Mouse (Mus musculus): ENCODE measurements around the gene Hba-x. TPM values are rescaled to one million over a fixed set of nuclear protein-coding genes. Genes with fewer than 3 reads are reported as not detected.
"Not testable (repeated sequence)": the region's sequence is repeated elsewhere in the genome, so short reads cannot be mapped to it uniquely, and the experiment has no call there.

Hba-x gene
- total and polyA plus RNA-seq, 2 experiments, result not detected

DNA sequence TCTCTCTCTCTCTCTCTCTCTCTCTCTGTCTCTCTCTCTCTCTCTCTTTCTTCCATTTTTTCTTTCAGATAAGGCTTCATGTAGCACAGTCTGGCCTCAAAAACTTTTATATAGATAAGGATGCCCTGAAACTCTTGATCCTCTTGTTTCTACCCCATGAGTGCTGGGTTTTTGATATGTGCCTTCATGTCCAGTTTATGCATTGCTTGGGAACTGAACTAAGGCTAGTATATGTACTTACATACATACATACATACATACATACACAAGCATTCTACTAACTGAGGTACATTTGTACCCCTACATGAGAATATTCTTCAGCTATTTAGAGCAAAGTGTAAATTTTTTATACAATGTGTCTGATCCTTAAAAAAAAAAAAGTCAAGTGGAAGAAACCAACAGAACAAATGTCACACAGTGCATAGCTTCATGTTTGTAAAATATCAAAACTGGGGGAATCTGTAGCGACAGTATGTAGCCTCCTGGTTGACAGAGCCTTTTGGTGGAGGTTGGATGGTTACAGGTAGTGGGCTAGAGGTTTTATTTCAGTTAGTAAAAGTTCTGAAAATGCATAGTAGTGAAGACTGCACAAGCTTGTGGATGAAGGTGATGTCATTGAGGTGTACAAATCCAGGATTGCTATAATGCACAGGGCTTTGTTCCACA, 21.8 kb downstream of the Hba-x start:
- no peak overlapping the region for H3K9ac ChIP-seq (ENCODE audit: low read depth, low read length)
- no peak overlapping the region for H3K4me3 ChIP-seq (ENCODE audit: insufficient read depth, low read depth, low read length)
- no peaks in the 10 kb centered on the region for H3K36me3 ChIP-seq (ENCODE audit: control insufficient read depth, insufficient read depth, low read length)
- TF ChIP-seq CTCF (IDR thresholded peaks at IDR 0.05; ENCODE audit: low read depth, low read length), result no peak
- TF ChIP-seq POLR2A (IDR thresholded peaks at IDR 0.05; ENCODE audit: extremely low read depth, insufficient read depth, low read length), result no peak
- no peak overlapping the region for H3K27ac ChIP-seq (replicated peaks; ENCODE audit: insufficient read depth, low read depth, low read length)
- DNase-seq (ENCODE audit: extremely low read depth, low read depth, low spot score), result no peak
- peaks cover 8% of the 10 kb centered on the region; the same call in 1 of the 2 replicates for H3K27me3 ChIP-seq (ENCODE audit: control insufficient read depth, insufficient read depth, low read length)
- no peaks in the 10 kb centered on the region for H3K4me1 ChIP-seq (ENCODE audit: control insufficient read depth, insufficient read depth, low read length)
- 92% methylated on average over 1 of the region's 1 CpGs for WGBS
- H3K79me2 ChIP-seq (ENCODE audit: control insufficient read depth, insufficient read depth, low read length), result no peaks in the 10 kb centered on the region

- TF ChIP-seq CTCF (IDR thresholded peaks at IDR 0.05; ENCODE audit: low read depth, low read length), result no peak
- no peak for TF ChIP-seq POLR2A (IDR thresholded peaks at IDR 0.05; ENCODE audit: extremely low read depth, insufficient read depth, low read length)
- no peaks in the 10 kb centered on the region for H3K36me3 ChIP-seq (ENCODE audit: control insufficient read depth, insufficient read depth, low read length)
- H3K4me3 ChIP-seq (ENCODE audit: insufficient read depth, low read depth, low read length), result no peak overlapping the region
- H3K27me3 ChIP-seq (ENCODE audit: control insufficient read depth, insufficient read depth, low read length), result peaks cover 8% of the 10 kb centered on the region; the same call in 1 of the 2 replicates
- WGBS, result 91% methylated on average over 2 of the region's 2 CpGs
- no peaks in the 10 kb centered on the region for H3K79me2 ChIP-seq (ENCODE audit: control insufficient read depth, insufficient read depth, low read length)
- no peak overlapping the region for H3K9ac ChIP-seq (ENCODE audit: low read depth, low read length)
- no peak for DNase-seq (ENCODE audit: extremely low read depth, low read depth, low spot score)
- H3K4me1 ChIP-seq (ENCODE audit: control insufficient read depth, insufficient read depth, low read length), result no peaks in the 10 kb centered on the region
- no peak overlapping the region for H3K27ac ChIP-seq (replicated peaks; ENCODE audit: insufficient read depth, low read depth, low read length)
Observed at GRCm38 (mm10) chr11:32298532-32298918, 22.3 kb downstream of the Hba-x start.

- peak; percentile 62 for TF ChIP-seq CTCF (IDR thresholded peaks at IDR 0.05; ENCODE audit: low read depth, low read length)
- not testable (repeated sequence) for H3K4me3 ChIP-seq (ENCODE audit: insufficient read depth, low read depth, low read length); H3K27me3 ChIP-seq (ENCODE audit: control insufficient read depth, insufficient read depth, low read length); H3K36me3 ChIP-seq (ENCODE audit: control insufficient read depth, insufficient read depth, low read length); H3K27ac ChIP-seq (replicated peaks; ENCODE audit: insufficient read depth, low read depth, low read length); H3K79me2 ChIP-seq (ENCODE audit: control insufficient read depth, insufficient read depth, low read length); H3K4me1 ChIP-seq (ENCODE audit: control insufficient read depth, insufficient read depth, low read length); H3K9ac ChIP-seq (ENCODE audit: low read depth, low read length); DNase-seq (ENCODE audit: extremely low read depth, low read depth, low spot score)
- WGBS, result 7% methylated on average over 16 of the region's 16 CpGs
Observed at GRCm38 (mm10) chr11:32299865-32300264, 23.7 kb downstream of the Hba-x start, which contains the start of gene Hbq1a. Gene Hbq1a, plus strand, starts transcription at chr11:32300069.

DNA sequence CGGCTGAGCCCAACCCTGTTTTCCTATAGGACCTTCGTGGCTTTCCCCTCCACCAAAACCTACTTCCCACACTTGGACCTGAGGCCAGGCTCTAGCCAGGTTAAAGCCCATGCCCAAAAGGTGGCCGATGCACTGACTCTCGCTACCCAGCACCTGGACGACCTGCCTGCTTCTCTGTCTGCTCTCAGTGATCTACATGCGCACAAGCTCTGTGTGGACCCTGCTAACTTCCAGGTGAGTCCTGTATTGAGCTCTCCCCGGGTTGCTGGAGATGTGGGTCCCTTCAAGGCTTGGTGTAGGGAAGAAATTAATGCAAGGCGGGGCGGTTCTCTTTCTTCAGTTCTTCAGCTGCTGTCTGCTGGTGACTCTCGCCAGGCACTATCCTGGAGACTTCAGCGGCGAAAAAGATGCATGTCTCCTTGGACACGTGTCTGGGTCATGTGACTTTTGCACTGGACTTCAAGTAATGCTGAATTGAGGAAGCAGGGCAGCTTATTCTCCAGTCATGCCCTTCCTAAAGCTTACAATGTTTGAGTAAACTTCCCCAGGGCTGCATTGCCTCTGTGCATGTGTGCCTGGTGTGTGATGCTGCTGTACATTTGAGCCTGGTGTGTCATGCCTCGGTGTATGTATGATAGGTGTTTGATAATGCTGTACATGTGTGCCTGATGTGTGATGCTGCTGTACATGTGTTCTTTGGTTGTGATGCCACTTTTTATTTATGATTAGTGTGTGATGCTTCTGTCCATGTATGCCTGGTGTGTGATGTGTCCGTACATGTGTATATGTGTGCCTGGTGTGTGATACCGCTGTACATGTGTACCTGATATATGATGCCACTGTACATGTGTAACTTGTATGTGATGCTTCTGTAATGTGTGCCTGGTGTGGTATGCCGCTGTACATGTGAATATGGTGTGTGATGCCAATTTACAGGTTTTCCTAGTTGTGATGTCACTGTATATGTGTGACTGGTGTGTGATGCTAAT, 24.4 kb downstream of the Hba-x start:
- peaks cover 8% of the 10 kb centered on the region; the same call in 1 of the 2 replicates for H3K27me3 ChIP-seq (ENCODE audit: control insufficient read depth, insufficient read depth, low read length)
- no peaks in the 10 kb centered on the region for H3K79me2 ChIP-seq (ENCODE audit: control insufficient read depth, insufficient read depth, low read length)
- no peak for DNase-seq (ENCODE audit: extremely low read depth, low read depth, low spot score)
- H3K4me1 ChIP-seq (ENCODE audit: control insufficient read depth, insufficient read depth, low read length), result no peaks in the 10 kb centered on the region
- H3K4me3 ChIP-seq (ENCODE audit: insufficient read depth, low read depth, low read length), result no peak overlapping the region
- no peak for TF ChIP-seq CTCF (IDR thresholded peaks at IDR 0.05; ENCODE audit: low read depth, low read length)
- no peak for TF ChIP-seq POLR2A (IDR thresholded peaks at IDR 0.05; ENCODE audit: extremely low read depth, insufficient read depth, low read length)
- WGBS, result 53% methylated on average over 15 of the region's 17 CpGs
- no peak overlapping the region for H3K27ac ChIP-seq (replicated peaks; ENCODE audit: insufficient read depth, low read depth, low read length)
- no peaks in the 10 kb centered on the region for H3K36me3 ChIP-seq (ENCODE audit: control insufficient read depth, insufficient read depth, low read length)
- H3K9ac ChIP-seq (ENCODE audit: low read depth, low read length), result no peak overlapping the region

GRCm38 (mm10) chr11:32301506-32301905, 25.3 kb downstream of the Hba-x start:
- no peak overlapping the region for H3K4me3 ChIP-seq (ENCODE audit: insufficient read depth, low read depth, low read length)
- peaks cover 8% of the 10 kb centered on the region; the same call in 1 of the 2 replicates for H3K27me3 ChIP-seq (ENCODE audit: control insufficient read depth, insufficient read depth, low read length)
- WGBS, result 63% methylated on average over 1 of the region's 1 CpGs
- no peaks in the 10 kb centered on the region for H3K36me3 ChIP-seq (ENCODE audit: control insufficient read depth, insufficient read depth, low read length)
- no peaks in the 10 kb centered on the region for H3K4me1 ChIP-seq (ENCODE audit: control insufficient read depth, insufficient read depth, low read length)
- no peak overlapping the region for H3K9ac ChIP-seq (ENCODE audit: low read depth, low read length)
- H3K27ac ChIP-seq (replicated peaks; ENCODE audit: insufficient read depth, low read depth, low read length), result no peak overlapping the region
- H3K79me2 ChIP-seq (ENCODE audit: control insufficient read depth, insufficient read depth, low read length), result no peaks in the 10 kb centered on the region
- no peak for DNase-seq (ENCODE audit: extremely low read depth, low read depth, low spot score)
- TF ChIP-seq POLR2A (IDR thresholded peaks at IDR 0.05; ENCODE audit: extremely low read depth, insufficient read depth, low read length) (no peak), CTCF (IDR thresholded peaks at IDR 0.05; ENCODE audit: low read depth, low read length) (no peak)

Measured in liver, adult 2 months (tissue).